Mouse (Mus musculus) liver, postnatal 0 days (tissue): ENCODE measurements around the gene Tln2.

Experiments used
- CTCF ChIP-seq: sonication (generic); IDR thresholded peaks from 2 replicates; pipeline ENCODE4 v1.5.1; 2016; ENCODE audit warnings: antibody characterized with exemption, low read depth
- EP300 ChIP-seq: IDR thresholded peaks from 2 replicates; pipeline ENCODE4 v1.6.1; 2016; ENCODE audit warnings: antibody characterized with exemption, low read depth, mild to moderate bottlenecking

GRCm38 (mm10) chr9:67304992-67305391 is 254.5 kb downstream of the Tln2 start:
- TF ChIP-seq CTCF (no peak), EP300 (no peak)
